Mouse (Mus musculus) liver, postnatal 0 days (tissue): ENCODE measurements around the gene A630095N17Rik.

Source experiments
- CTCF ChIP-seq: sonication (generic); IDR thresholded peaks from 2 replicates; pipeline ENCODE4 v1.5.1; 2016; ENCODE audit warnings: antibody characterized with exemption, low read depth
- EP300 ChIP-seq: IDR thresholded peaks from 2 replicates; pipeline ENCODE4 v1.6.1; 2016; ENCODE audit warnings: antibody characterized with exemption, low read depth, mild to moderate bottlenecking

DNA sequence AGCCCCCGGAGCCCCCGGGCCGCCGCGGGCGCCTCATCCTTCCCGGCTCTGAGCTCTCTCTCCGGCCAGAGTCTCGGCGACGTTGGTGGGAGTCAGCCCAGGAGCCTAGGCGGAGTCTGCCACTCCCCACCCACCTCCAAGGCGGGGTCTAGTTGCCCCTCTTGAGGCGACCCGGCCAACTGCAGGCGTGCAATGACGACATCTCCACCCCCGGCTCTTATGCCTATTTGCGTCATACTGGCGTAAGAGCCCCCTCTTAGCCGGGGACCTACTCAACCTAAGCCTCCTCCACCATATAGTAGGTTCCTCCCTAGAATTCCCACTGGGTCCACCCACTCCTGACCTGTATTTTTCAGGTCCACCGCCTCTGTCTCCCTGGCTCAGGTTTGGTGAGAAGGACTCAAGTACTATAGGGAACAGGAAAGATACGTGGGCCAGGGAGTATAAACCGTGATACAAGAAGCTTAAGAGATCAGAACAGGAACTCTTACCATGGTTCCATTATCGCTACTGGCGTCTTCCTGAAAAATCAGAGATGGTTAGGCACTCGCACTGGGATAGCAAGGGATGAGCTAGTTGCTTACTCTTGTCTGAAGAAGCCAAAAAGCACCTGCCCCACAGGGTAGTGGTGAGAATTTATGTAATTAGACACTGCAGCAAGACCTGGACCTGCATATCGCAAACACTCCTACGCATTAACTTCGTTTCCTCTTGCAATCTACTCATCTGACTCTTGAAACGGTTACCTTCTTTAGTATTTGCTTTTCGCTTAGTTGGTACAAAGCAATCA, 32.4 kb upstream of the A630095N17Rik start, which contains the start of gene Ptprn:
- TF ChIP-seq CTCF (no peak), EP300 (no peak)
